Mouse (Mus musculus): ENCODE measurements around the gene Pik3r6.

Pik3r6 gene

DNA sequence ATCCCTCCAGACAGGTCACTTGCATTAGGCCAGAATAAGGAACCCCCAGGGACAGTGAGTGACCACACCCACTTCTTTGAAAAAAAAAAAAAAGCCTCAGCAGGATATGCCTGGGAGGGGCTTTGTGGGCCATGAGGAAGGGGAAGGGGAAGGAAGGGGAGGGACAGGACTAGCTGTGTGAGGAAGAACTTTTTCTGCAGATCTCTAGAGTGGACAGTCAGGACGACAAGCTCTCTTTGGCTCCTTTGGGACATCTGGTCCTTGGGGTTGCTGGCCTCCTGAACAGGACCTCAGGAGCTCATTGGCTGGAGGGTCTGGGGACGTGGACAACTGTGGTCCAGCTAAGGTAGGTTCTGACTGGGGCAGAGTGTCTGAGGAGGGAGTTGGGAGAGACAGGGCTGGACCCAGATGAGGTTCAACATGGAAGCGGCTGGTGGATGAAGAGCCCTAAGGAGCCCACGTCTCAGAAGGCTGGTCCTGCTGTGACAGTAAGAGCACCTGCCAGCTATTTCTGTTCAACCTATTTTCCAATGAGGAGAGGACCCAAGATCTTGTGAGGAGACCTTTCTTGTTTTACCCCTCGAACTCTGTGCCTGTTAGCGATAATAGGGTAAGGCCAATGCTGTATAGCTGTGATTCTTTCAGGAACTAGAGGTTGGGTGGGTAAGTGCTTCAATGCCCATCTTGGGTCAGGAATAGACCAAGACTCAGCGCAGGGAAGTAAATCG, at the start of gene Pik3r6:
Pik3r6 (plus strand) TSS at position 118 of the 728 bp plus-strand sequence.
- peak; percentile 24 to 51 for DNase-seq

DNA sequence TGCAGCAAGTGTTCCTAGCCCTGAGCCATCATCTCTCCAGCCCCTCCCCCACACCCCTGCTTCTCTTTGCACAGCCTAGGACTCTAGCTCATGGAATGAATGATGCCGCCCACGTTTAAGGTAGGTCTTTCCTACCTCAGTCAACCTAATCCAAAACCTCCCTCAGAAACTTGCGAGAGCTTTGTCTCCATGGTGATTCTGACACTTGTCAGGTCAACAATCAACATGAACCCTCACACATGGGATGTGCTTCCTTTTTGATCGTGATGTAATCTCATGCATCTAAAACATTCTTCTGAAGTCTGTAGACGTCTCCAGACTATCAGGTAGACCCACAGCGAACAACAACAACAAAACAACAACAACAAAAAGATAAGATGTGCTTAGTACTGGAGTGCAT, 49.5 kb upstream of the Pik3r6 start:
- no peak for DNase-seq

DNA sequence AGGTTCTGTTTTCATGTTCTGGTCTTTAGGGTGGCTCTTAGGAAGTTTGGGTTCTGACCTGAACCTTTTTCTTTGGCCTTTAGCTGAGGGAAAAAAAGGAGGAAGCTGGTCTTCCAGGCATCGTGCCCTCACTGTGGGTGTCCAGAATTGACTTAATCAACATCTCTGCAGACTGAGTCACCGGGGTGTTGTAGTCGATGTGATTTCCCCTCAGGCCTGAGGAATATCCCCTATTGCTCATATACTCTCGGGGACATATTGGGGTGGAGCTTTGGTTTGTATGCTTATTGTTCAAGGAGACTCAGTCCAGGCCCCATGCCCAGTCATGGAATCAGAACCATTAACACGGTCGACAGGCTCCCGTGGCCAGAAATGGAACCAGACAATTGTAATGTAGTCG, 44.7 kb upstream of the Pik3r6 start:
- peak; percentile 36 to 45 for DNase-seq

- no peak for DNase-seq
These were observed 43.8 kb upstream of the Pik3r6 start for GRCm38 (mm10) chr11:68459021-68459420.

- no peak for DNase-seq
These were observed 43.3 kb upstream of the Pik3r6 start for GRCm38 (mm10) chr11:68459486-68459885.

GRCm38 (mm10) chr11:68462716-68463115, 40.1 kb upstream of the Pik3r6 start:
- DNase-seq: no peak

DNA sequence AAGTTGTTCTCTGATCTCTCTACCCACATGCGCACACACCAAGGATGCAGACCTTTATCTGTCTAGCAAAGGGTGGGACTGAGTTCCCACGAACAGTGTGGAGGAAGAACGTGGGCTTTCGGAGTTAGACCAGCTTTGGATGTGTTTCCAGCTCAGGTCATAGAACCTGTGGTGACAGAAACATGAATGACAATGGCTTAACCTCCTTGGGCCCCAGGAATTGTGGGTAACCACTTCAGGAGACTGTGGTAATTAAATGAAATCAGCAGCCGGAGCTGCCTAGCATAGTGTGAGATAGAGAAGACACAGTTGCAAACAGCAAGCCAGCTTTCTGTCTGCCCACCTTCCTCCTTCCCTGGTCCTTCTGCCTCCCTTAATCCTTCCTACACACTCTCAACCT, 38.6 kb upstream of the Pik3r6 start:
- DNase-seq: no peak

DNA sequence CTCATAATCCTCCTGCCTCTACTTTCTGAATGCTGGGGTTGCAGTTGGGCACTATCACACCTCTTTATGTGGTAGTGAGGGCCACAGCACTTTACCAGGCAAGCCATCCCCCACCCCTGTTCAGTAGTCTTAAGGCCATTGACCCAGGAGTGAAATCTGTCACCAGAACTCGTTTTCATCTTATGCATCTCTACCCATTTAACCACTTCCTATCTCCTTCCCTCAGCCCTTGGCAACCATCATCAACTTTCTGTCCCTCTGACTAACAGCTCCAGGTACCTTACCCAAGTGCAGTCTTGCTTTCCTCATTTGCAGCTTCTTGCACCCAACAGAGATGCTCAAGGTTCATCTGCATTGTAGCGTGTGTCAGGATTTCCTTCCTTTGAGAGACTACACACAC, 37.7 kb upstream of the Pik3r6 start:
- no peak for DNase-seq

DNA sequence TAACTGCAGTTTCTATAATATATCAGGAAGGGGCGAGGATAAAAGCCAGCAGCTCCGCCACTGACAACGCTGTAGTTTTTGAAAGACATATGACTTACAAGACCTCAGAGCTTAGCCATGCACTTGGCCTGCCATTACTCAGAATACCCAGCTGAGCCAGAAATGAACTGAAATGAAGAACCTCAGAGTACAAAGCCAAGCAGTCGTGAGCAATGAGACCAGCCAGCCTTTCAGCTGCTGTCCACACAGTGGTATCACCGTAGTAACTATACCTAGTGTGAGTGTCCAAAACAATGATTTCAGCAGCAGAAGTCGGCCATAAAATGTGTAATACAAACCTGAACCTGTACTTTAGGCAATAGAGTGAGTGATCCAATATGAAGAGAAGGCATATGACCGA, 35.4 kb upstream of the Pik3r6 start:
- no peak for DNase-seq

DNA sequence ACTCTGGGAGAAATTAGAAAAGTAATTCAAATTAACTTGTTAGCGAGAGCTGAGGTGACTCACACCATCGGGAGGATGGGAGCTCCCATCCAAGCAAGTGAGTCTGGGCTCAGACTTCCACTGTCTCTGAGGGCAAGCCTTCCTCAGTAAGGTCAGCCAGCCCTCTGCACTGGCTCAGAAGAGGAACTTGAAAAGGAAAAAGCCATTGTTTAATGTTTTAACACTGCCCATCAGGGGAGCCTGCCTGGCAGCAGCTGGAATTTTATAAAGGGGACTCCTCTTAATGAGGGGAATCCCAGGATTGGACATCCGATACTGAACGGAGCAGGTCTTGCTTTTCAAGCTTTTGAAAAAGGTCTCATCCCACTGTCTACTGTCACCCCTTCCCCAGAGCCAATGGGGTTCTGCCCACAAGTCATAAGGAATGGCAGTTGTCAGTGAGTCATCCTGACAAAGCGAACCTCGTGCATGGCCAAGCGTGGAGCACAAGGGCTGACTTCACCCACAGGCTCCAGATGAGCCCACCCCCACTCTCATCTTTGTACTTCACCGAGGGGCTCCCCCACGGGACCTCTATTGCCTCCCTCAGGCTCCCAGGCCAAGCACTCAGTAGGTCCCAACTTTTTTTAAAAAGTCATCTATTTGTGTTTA, 34.7 kb upstream of the Pik3r6 start:
- DNase-seq: no peak

DNA sequence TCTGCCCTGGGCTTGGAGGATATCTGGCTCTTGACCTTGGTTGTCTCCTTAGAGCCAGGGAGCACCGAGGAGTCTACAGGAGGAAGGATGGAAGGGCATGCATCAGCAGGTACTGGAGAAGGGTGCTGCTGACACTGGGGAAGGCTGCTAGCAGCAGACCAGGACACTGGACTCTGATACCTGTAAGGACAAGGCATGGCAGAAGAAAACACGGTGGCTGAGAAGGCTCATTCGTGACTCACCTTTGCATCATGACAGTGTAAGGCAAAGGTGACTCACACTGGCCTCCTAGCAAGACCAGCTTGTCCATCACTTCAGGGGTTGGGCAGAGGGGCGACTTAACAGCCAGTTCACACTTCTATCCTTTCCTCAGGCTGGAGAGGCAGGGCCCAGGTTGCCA, 33.9 kb upstream of the Pik3r6 start:
- no peak for DNase-seq

DNA sequence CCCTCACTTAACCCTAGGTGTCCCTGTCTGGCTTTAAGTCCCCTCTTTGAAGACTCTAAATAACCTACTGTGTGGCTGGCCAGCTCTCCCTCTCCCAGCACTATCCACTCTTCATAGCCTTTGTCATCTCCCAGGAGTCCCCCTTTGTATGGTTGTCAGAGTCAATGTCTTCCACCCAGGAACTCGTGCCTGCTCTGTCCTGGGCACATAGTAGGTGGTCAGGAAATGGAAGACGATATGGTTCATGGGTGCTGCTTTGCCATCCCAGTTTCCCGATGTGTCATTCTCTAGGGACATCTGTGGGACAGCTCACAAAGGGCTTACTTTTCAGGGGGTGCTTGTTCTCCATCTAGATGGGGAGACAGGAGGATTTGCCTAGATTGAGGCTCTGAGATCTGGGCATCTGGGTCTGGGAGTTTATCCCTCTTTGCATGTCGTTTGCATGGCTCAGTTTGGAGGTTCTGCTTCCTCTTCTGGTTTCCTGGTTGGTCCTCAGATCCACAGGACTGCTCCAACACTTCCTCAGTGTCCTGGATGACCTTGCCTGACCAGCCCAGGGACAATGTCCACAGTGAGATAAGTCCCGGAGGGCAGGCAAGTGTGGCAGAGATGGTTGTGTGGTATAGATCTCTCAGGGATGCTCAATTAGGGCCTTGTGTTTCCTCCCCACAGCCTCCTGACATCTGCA, 30.5 kb upstream of the Pik3r6 start:
- DNase-seq: no peak

- DNase-seq: peak; percentile 21 to 41
These were observed 28.2 kb upstream of the Pik3r6 start for GRCm38 (mm10) chr11:68474600-68474999.

DNA sequence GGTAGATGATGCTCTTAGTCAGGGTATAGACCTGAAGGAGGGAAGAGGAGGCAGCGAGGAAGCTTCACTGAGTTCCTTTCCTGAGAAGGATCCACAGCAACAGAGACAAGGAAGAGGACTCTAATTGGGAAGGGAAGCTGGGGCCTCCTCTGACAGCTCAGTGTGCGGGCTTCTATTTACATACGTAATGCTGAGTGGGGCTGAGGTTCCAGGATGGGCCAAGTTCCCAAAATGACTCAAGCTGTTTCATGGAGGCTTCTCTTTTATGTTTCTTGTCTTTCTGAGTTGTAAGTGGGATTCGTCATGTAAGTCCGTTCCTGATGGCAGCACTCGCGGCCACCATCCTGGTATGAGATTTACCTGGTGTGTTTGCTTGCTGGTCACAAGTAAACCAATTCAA, 27.1 kb upstream of the Pik3r6 start:
- DNase-seq: no peak

GRCm38 (mm10) chr11:68477661-68478060, 25.2 kb upstream of the Pik3r6 start:
- no peak for DNase-seq

- no peak for DNase-seq
These were observed 24.2 kb upstream of the Pik3r6 start for GRCm38 (mm10) chr11:68478574-68478981.

DNA sequence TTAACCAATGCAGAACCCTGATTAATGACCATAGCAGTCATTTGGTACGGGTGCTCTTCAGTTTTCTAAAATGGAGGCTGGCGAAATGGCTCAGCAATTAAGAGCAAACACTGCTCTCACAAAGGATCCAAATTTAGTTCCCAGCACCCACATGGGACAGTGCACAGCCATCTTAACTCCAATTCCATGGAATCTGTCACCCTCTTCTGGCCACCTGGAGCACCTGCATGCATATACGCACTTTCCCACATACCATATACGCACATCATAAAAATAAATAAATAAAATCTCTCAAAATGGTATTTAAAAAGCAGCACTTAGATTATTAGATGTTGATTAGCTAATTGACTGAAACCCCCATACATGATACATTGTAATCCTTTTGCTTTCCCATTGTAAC, 22.2 kb upstream of the Pik3r6 start:
- no peak for DNase-seq

DNA sequence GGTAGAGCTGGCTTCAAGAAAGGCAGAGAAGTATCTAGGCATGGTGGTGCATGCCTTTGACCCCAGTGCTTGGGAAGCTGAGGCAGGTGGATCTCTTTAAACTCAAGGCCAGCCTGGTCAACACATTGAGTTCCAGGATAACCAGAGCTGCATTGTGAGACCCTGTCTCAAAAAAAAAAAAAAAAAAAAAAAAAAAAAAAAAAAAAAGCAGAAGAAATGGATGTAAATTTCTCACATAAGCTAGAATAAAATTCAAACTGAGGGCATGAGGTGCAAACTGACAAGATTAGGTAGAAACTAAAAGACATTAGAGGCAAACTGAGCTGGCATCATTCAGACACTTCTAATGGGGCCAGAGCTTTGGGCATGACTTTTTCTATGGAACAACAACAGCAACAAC, 20.8 kb upstream of the Pik3r6 start:
- no peak for DNase-seq

GRCm38 (mm10) chr11:68483213-68483612, 19.6 kb upstream of the Pik3r6 start:
- DNase-seq: no peak

DNA sequence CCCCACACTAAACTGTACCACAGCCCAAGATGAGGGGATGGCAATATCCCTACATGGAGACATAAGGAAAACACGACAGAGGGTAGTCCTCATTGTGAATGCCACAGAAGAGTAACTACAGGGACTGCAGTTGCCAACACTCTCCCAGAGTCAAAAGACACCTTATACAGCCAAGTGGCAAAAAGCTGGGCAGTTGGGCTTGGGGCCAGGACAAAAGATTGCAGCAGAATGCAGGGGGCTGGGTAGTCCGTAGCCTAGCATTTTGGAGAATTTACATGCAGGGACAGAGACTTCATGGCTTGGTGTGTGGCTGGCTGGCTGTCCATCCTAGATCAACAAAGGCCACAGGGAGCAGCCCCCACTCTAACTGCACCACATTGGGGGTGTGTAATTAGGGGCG, 18.4 kb upstream of the Pik3r6 start:
- no peak for DNase-seq

DNA sequence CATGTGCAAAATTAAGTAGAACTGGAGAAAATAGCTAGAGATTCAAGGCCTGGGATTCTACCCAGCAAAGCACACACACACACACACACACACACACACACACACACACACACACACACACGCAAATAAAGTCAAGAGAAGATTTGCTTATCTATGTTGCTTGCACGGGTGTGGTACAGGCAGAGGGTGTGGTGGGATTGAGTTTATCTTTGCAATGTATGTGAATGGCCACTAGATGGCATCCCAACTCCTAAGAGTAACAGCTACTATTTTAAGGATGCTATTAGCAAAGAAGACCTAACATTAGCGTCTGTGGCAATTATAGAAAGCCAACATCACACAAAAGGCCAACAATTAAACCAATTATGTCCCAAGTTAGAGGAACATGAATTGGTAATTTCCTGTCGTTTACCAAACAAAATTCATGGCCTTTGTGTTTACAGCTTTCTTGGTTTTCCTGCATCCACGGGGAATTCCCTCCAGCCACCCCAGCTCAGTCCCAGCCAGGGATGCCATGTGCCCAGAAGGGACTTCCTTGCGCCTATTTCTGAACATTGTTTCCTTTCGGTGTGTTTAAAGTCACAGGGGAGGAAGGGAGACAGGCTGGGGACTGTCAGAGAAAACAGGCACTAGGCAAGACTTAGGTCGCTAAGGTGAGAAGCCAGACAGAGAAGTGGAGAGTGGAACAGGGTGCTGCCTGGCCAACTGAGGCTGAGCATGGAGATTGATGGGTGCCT, 17.4 kb upstream of the Pik3r6 start:
- DNase-seq: peak in 1 of 2 experiments; percentile 37

GRCm38 (mm10) chr11:68486093-68486492, 16.7 kb upstream of the Pik3r6 start:
- no peak for DNase-seq

DNA sequence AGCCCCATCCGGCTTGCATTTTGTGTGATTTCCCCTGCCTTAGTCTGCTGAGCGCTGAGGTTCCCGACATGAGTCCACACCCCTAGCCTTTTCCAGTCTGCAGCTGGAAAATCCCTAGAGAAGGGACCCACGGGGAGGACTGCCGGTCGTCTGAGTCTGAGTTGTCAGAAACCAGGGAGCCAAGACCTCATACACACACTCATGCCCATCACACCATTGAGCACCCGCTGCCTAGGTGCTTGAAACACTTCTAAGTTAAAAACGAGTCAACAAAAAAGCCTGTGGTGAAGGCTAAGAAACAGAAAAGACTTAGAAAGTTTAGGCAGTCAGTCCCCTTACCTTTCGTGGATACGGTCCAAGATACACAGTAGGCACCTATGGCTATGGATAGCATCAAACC, 15.1 kb upstream of the Pik3r6 start:
- no peak for DNase-seq

Measured in lung, adult 18-20 months (tissue).